Mouse (Mus musculus) lung, postnatal 10 days (tissue): ENCODE data around the gene Slc6a11.

Experiments used
- DNase-seq: peaks from one replicate; pipeline ENCODE4 v3.0.0; 2021

Slc6a11 gene

DNA sequence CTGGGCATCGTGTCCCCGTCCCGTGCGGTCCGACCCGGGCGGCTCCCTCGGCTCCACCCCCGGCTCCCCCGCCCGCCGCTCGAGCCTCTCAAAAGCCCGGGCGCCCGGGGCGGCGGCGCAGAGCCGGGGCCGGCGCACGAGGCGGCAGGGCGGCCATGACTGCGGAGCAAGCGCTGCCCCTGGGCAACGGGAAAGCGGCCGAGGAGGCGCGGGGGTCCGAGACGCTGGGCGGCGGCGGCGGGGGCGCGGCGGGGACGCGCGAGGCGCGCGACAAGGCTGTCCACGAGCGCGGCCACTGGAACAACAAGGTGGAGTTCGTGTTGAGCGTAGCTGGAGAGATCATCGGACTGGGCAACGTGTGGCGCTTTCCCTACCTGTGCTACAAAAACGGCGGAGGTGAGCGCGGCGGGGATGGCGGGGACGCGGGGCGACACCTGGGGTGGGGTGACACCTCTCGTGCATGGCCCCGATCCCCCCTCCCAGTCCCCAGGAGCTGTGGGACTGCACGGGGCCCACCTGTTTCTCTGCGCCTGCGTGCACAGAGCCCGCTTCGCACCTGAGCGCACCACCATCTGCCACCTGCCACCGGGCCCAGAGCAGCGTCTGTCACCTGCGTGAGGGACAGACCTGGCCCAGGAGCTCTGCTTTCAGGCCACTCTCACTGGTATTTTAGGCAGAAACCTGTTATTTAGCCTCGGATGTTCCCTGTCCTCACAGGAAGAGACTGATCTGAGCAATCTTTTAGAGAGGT, at the start of gene Slc6a11:
TSS of gene Slc6a11 (plus strand) at position 120 of the 751 bp plus-strand sequence.
- no peak for DNase-seq

DNA sequence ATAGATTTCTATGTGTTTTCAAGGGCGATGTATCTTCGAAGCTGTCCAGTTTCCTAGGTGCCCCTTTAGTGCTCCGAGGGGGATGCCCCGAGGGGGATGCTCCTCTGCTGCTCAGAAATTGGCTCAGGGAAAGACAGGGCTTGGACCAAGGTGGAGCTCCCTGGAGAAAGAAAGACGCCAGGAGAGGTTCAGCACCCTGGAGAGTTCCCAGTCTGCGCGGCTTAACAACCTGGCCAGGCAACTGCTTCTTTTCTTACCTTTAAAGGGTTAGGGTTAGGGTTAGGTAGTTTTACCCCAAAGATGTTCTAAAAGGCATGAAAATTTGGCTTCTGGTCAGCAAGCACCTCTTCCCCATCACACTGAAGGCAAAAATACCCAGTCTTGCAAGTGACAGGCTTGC, 43.9 kb upstream of the Slc6a11 start:
- DNase-seq = peak; percentile 15

DNA sequence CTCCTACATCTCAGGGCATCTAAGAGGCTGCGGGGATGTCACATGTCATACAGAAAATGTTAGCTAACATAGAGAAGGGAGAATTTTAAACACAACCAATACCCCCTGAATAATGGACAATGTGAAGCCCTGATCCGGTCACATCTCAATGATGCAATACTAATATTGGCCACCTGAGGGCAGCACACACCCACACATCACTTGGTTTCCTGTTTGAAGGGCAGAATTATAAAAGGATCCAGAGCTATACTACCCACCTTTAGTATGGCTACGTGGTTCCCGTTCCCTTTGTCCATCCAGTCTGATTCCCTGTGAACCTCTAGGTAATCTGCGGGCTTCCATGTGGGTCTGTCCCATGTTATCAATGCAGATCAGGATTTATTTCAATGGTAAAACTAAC, 41.4 kb upstream of the Slc6a11 start:
- DNase-seq = peak; percentile 68

DNA sequence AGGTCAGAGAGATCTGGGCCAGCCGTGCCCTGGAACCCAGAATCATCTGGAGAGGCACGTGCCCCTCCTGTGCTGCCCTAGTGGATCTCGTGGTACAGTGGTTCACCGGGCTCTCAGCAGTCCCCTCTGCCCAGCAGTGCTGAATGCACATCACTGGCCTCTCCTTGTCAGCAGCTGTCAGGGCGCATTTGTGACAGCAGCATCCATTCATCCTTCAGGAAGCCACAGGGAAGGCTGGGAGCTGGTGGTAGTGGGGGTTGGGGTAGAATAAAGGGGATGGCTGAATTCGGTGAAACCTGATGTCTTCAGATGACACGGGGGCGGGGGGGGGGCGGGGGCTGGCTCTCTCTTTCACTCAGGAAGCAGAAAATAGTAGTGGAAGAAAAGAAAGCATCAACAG, 38.8 kb upstream of the Slc6a11 start:
- DNase-seq = no peak

DNA sequence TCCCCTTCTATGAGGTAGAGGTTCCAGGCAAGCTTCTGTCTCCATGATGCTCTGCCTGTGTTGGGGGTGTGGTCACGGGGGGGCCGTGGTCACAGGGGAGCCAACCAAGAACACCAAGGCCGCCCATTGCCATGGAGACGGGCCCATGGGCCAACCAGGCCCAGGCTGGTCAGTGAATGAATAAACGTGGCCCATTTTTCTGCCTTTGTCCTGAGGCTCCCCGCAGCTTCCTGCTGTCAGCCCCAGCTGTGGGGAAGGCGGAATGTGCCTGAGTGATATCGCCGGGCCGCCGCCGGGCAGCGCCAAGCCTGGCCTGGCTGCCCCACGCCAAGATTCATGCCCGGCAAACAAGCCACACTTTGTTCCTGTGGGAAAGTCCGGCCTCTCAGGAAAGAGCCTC, 36.8 kb upstream of the Slc6a11 start:
- DNase-seq = no peak

DNA sequence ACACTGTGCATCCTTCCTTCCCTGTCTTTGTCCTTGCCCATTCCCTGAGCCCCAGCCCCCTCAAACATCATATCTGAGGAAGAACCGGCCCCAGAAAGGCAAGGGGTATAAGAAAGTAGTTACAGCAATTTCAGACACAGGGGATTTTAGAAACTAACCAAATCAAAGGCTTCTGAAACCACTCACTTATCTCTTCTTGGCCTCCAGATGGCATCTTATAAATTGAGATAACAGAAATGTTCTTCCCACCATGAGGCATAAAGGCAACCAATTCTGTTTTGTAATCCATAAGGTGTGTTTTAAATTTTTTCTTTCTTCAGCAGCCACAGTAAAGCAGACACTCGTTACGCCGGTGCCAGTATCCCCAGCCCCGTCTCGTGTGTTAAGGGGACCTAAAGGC, 34.5 kb upstream of the Slc6a11 start:
- no peak for DNase-seq

- no peak for DNase-seq
Observed at GRCm38 (mm10) chr6:114101923-114102322, 29.1 kb upstream of the Slc6a11 start.

DNA sequence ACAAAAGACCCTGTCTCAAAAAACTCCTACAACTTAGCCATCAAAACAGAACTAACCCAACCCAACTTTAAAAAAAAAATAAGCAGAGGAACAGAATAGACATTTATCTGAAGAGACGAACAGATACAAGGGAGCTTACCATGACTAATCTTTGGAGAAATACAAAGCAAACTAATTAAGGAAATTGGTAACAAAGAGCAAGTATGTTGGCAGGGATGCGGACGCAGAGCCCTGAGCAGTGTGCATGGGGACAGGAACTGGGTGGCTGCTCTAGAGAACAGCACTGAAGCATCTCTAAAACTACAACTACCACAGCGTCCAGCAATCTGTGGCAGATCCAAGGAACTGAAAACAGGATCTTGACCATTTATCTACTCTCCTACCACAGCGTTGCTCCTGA, 11.5 kb upstream of the Slc6a11 start:
- no peak for DNase-seq

DNA sequence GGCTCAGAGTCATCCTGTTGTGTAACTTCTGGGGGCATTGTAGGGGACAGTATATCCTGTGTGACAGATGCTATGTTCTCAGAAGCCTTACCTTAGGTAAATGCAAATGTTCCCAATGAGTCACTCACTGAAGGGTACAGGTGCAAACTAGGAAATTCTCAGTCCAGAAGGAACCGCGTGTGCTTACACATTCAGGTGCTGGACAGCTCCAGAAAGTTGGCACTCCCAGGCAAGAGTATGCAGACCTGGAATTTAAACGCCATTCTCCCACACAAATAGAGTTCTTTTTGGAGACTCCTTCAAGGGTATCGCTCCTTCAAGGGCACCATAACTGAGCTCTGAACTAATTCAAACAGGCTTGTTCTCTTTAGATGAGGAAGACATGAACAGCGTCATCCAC, 5.5 kb upstream of the Slc6a11 start:
- no peak for DNase-seq

- no peak for DNase-seq
Observed at GRCm38 (mm10) chr6:114132472-114132871, 1.4 kb downstream of the Slc6a11 start.

- no peak for DNase-seq
Observed at GRCm38 (mm10) chr6:114132916-114133315, 1.9 kb downstream of the Slc6a11 start.

DNA sequence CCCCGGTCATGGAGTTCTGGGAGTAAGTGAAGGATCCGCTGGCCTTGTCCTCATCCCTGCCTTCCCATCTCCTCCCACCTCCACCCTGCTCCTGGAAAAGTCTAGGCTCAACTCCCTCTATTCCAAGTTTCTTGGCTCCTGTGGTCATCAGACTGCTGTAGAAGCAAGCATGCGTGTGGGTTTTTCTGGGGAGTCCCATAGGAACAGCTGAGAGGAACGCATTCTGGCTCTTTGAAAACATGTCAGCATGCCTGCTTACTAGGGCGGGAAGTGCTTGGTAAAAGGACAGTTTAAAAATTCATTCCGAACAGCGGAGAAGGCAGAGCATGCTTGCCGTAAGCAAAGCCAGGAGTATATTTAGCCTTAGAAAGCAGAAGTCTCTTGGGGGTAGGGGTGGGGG, 7.9 kb downstream of the Slc6a11 start:
- no peak for DNase-seq

GRCm38 (mm10) chr6:114141481-114141880, 10.4 kb downstream of the Slc6a11 start:
- DNase-seq = no peak

GRCm38 (mm10) chr6:114142480-114142879, 11.4 kb downstream of the Slc6a11 start:
- no peak for DNase-seq

DNA sequence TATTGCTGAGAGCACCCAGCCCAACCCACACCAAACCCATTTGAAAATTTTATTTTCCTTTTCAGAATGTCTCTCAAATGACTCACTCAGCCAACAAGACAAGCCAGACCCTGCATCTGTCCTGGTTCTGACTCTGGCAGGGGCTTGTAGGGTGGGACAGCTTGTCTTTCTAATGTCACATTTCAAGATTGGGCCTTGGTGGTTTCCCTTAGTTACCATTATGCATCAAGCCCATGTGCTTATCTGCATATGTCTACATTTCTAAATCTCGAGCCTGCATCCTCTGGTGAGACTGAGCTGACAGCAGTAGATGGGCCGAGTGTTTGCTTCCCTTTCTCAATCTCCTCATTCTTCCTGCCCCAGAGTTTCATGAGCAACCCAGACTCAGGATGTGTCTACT, 12.5 kb downstream of the Slc6a11 start:
- DNase-seq = no peak

GRCm38 (mm10) chr6:114144447-114145105, 13.5 kb downstream of the Slc6a11 start:
- DNase-seq = no peak

DNA sequence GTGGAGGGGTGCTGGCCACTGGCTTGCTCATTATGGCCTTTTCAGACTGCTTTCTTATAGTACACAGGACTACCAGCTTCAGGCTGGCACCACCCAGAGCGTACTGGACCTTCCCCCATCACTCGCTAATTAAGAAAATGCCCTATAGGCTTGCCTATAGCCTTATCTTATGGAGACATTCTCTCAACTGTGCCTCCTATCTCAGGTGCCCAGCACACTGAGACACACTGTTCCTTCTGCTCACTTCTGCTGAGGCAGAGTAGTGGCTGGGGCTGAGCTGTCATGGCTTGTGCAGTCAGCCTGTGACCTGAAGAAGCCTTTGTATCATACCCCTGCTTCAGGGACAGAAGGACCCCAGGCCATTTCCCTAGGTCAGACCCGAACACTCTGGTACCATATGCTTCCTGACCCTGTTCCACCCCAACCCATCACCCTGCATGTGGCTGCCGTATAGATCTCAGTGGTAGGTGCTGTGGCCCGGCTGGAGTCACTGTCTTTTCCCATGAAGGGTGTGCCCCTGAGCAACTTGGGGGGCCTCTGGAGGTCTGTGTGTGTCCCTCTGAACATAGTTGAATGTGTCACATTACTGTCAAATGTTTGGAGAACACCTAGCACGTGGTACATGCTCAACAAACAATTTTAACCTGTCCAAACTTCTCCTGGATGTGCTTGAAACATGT, 14.7 kb downstream of the Slc6a11 start:
- DNase-seq = no peak

GRCm38 (mm10) chr6:114155720-114156119, 24.7 kb downstream of the Slc6a11 start:
- no peak for DNase-seq

DNA sequence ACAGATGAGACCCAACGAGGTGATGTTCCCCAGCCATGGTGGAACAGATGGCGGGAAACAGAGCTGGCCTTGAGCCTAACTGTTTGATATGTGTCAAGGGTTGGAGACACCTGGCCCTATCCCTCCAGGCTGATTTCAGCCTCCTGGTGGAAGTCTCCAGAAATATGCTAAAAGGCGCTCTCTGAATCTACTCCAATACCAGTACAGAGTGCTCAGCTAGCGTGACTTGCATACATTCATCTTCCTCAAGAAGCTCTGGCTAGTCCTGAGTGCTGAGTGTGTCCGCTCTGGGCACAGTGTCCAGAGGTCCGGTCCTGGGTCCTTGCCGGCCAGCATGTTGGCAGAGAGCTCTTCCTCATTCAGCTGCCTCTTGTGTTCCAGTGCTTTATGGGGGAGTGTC, 27.8 kb downstream of the Slc6a11 start:
- DNase-seq = no peak

GRCm38 (mm10) chr6:114160732-114161131, 29.7 kb downstream of the Slc6a11 start:
- DNase-seq = no peak

GRCm38 (mm10) chr6:114174052-114174397, 43.0 kb downstream of the Slc6a11 start:
- no peak for DNase-seq

DNA sequence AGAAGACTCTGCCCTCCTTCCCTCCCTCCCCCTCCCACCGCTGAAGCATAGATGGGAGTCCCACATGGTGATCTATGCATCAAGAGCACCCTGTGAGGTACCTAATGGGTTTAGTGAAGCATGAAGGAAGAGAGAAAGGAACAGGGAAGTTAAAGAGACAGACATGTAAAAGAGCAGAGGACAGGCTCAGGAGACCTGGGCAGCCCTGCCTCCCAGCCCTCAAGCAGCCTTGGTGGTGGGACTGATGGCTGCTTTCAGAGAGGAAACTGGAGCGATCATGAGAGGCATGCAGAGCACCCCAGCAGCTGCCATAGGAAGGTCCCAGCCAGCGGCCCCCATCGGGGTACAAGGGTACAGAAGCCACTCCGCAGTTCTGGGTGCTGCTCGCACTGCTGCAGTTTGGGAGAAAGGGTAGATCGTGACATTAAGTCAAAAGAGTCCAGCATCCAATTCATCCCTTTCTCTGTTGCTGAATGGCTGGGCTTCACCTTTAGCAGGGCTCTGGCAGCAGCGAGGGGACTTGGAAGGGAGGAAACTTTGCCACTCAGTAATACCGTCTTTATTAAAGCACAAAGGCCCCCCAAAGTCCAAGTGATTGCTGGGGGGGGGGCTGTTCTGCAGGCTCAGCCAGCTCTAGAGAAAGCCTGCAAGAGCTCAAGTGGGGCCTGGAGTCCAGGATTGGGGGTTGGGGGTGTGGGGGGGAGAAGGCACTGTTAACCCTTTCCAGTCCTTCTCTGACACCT, 43.5 kb downstream of the Slc6a11 start:
- no peak for DNase-seq

GRCm38 (mm10) chr6:114178141-114178540, 47.1 kb downstream of the Slc6a11 start:
- DNase-seq = no peak
